Mouse (Mus musculus) lung, postnatal 10 days (tissue): Measurements from ENCODE around the gene Tanc1.

ENCODE experiments used
- DNase-seq: peaks from one replicate; pipeline ENCODE4 v3.0.0; 2021

Tanc1 gene

GRCm38 (mm10) chr2:59721119-59721518 lies 109.3 kb downstream of the Tanc1 start:
- peak; percentile 30 for DNase-seq

DNA sequence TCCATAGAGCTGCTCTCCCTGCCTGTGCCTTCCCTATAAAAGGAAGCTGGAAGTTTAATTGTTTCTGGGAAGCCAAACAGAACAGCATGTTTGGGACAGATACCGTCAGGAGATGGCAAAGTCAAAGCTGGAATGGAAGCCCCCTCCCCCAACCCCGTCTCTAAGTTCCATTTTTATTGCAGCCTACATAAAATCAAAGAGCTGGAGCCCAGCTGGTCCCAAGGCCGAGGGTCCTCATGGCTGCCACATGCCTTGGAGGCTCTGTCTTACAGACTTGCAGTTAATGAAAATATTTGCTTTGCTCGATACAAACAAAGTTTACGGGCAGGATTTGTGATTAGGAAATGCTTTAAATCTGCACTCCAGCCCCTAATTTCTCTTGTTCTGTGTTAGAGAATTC lies 109.9 kb downstream of the Tanc1 start:
- DNase-seq = no peak

- DNase-seq = no peak
These were observed 111.5 kb downstream of the Tanc1 start for GRCm38 (mm10) chr2:59723311-59723710.

DNA sequence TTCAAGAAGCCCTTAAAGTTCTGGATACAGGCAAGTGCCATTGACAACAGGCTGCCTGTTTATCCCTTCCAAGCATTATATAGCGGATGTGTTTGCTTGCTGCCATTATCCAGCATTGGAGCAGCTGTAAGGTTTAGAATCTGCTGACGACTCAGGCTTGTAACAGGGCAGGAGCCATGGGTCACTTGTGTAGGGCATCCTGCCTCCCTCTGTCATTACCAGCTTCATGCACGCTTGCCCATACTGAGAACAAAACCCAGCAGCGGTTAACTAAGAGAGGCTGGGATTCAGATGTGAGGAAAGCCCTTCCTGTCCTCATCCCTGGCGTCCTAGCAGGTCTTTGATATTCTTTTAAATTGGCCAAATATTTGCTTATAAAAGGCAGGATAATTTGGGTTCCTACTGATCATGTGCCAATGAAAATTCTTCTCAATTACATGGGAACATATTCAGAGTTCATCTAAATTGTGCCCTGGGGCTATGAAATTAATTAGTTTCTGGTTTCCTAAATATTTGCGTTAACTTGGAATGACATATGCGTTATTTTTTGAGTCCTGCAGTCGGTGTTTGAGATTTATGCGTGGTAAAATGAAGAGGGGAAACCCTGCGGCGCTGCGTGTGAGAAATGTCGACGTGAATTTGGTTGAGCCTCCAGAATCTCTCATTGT lies 113.8 kb downstream of the Tanc1 start:
- no peak for DNase-seq

- DNase-seq = no peak
These were observed 120.0 kb downstream of the Tanc1 start for GRCm38 (mm10) chr2:59731831-59732230.

DNA sequence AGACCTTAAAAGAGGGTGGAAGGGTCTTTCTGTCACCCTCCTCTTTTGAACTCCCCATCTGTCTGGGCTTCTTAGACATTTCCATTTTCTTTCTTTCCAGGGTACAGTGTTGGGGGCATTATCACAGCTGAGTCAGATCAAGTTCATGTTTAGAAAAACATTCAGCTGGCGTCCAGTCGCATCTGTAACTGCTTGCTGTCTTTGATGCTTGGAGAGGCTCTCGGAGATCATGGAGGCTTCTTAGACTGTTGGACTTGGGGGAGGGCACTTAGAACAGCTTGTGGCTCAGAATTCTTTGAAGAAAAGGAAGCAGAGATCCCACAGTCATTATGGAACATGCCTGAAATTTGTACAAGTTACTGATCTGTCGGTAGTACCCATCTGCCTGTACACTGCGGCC lies 121.6 kb downstream of the Tanc1 start:
- DNase-seq = no peak

- no peak for DNase-seq
These were observed 124.6 kb downstream of the Tanc1 start for GRCm38 (mm10) chr2:59736401-59736898.

DNA sequence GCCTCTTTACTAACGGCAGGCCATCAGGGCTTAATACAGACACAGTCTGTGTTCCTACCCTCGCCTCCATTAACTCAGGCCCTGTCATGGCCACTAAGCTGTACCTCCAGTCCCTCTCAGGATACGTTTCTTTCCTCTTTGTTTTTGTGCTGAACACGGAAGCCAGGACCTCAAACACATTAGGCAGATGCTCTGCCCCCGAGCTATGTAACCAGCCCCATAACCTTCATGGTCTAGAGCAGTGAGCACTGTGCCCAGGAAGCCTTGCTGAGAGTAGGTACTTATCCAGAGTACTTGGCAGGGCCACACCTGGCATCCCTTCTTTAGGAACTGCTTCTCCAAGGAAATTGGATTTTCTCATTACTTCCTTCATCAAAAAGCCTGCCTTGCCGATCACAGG lies 125.5 kb downstream of the Tanc1 start:
- DNase-seq = no peak

GRCm38 (mm10) chr2:59738356-59738755 lies 126.5 kb downstream of the Tanc1 start:
- DNase-seq = no peak

DNA sequence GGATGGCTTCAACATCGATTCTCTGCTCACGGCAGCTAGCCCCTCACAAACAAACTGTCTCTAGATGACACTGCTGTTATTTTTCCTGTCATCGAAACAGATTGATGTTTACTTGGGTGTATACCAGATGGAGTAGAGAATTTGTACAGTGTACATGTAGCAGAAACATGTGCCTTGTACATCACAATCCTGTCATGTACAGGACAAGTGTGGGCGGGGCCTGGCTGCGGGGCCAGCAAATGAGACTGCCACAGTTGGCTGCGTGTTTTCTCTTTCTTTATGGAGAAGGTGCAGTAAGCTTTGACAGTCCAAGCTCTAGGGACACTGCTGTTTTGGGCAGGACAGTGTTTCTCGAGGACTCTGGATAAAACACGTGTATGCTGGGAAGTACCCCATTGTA lies 127.2 kb downstream of the Tanc1 start:
- no peak for DNase-seq

DNA sequence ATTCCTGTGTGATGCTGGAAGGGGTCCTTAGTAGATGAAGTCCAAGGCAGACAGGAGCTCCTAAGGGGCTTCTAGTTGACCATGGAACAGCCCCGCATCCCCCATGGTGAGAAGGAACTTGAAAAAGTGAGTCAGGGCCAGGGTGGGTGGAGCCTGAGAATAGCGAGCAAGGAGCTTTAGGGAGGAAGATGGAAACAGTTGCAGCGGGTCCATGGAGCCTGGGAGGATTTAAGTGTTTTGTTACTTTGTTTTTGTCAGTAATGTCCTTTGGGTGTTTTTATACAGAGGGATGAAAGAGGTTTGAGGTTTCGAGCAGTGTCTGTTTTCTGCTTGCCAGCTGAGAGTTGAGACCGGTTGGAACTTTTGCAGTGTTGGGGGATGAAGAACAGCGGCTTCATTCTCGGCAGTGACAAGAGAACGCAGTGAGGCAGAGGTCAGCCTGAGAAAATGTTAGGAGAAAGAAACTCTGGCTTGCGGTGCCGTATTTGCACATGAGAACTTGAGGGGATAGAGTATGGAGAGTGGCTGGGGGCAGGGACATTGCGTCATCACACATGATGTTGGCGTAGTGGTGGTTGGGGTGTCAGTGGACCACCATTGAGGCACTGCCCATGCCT lies 130.8 kb downstream of the Tanc1 start:
- peak; percentile 80 for DNase-seq

- DNase-seq = peak; percentile 78
These were observed 133.6 kb downstream of the Tanc1 start for GRCm38 (mm10) chr2:59745428-59745827.

- no peak for DNase-seq
These were observed 134.2 kb downstream of the Tanc1 start for GRCm38 (mm10) chr2:59746070-59746469.

DNA sequence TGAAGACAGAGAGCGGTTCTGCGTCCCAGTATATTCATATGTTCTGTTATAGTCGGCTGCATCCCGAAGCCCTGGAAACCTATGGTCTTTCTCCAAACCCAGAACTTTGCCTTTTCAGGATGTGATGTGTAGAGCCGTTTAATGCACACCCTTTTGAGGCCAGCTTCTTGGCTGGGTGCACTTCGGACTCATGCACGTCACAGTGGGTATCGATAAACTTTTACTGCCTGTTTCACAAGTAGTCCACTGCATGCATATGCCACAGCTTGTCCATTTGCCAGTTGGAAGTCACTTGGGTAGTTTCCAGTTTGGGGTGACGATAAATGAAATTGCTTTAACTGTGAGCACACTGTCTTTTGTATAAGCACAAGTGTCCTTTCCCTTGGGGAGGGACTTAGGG lies 135.9 kb downstream of the Tanc1 start:
- no peak for DNase-seq

DNA sequence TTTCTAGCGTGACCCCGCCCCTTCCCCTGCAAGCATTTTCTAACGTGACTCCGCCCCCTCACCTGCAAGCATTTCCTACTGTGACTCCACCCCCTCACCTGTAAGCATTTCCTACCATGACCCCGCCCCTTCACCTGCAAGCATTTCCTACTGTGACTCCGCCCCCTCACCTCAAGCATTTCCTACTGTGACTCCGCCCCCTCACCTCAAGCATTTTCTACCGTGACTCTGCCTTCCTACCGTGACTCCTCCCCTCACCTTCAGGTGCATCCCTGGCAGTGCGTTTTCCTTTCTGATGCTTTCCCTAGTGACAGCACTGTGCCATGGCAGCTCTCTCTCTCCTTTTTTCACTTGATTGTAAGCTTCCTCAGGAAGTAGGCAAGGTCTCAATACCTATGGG lies 137.5 kb downstream of the Tanc1 start:
- DNase-seq = peak; percentile 45

DNA sequence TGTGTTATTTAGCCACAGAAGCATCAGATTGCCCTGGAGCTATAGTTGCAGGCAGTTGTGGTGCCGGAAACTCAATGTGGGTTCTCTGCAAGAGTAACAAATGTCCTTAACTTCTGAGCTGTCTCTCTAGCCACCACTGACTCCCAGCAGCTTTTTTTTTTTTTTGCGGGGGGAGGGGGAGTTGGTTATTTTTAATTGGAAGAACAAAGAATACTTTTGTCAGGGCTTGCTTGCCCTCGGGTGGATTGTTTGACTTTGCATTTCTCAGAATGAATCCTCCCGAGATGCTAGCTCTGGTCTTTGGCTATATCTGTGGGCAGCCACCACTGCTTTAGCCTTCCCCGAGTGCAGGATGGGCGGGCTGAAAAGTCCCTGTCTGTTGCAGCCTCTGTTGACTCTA lies 139.3 kb downstream of the Tanc1 start:
- no peak for DNase-seq

- DNase-seq = no peak
These were observed 140.3 kb downstream of the Tanc1 start for GRCm38 (mm10) chr2:59752148-59752547.

DNA sequence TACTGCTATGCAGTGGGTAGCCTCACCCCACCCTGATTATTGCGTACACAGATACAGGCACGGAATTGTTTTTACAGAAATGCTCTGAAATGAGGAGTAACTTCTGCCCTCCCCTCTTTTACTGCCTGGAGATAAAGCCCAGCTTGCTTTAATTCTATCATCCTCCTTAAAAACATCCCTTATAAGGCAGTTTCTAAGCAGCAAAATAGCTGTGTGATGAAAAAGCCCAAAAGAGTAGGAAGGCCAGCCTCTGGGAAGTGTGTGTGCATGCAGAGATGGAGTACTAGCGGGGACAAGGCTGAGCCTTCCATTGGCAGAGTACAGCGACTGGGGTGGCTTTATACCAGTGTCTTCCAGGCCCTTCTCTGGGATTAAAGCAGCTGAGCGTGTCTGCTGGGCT lies 140.9 kb downstream of the Tanc1 start:
- peak; percentile 27 for DNase-seq

GRCm38 (mm10) chr2:59756137-59756753 lies 144.4 kb downstream of the Tanc1 start:
- DNase-seq = no peak

- DNase-seq = no peak
These were observed 145.2 kb downstream of the Tanc1 start for GRCm38 (mm10) chr2:59757015-59757414.

DNA sequence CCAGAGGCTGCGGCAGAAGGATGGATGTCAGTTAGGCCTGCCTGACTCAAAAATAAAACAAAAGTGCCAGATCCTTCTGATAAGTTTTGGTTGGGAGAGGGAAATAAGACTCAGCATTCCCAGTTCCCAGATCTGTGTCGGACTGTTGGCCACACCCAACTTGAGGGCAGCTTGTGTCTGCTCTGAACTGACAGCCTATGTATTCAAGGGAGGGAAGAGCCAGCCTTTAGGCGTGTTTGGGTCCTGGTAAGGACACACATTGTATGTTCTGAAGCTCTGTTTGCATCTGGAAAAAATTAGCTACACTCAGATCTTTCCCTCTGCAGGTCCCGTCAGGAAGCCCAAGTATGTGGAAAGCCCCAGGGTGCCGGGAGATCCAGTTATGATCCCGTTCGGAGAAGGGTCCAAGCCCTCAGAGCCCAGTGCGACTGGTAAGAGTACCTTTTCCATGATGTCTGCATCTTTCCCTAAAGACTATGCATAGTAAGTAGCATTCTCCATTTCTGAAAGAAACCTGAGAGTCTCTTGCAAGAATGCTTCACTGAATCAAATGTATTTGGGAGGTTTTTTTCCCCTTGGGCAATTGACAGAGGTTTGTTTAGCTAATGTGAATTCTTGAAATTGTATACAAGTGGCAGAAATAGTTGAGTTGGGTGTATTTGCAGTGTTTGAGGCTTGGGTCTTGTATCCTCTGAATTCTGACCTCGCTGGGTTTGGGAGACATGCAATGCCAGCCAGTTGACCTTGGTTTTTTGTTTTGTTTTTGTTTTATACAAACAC lies 146.5 kb downstream of the Tanc1 start:
- no peak for DNase-seq

DNA sequence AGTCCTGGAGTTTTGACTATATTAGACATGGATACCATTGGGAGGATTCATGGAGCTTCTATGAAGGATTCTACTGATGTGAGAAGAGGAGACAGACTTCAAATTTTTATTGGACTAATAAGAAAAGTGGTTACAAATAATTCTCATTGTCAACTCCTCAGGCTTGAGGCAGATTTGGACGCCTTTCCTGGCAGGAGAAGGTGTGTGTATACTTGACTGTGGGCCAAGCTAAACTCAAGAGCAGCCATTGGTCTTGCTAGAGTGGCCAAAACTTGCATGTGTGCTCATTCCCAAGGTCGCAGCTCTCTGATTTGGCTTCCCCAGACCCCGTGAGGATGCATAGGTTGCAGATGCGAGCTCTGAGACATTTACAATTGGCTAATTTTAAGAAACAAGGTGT lies 148.9 kb downstream of the Tanc1 start:
- DNase-seq = peak; percentile 80

DNA sequence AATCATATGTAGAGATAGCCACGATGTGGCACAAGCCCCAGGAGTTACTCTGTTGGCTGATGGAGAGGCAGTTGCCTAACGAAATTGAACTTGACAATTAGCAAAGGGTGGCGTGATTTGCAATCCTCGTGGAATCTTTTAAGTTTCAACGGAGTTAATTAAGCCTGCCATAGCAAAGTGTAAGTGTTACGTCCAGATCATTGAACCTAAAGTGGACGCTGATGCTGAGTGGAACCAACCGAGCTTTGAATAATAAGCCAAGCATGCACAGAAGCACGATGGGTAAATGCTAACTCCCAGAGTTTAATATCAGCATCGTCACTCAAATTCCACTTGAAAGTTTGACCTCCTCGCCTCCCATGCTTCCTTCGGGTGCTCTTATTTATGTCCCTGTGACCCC lies 149.3 kb downstream of the Tanc1 start:
- DNase-seq = no peak

DNA sequence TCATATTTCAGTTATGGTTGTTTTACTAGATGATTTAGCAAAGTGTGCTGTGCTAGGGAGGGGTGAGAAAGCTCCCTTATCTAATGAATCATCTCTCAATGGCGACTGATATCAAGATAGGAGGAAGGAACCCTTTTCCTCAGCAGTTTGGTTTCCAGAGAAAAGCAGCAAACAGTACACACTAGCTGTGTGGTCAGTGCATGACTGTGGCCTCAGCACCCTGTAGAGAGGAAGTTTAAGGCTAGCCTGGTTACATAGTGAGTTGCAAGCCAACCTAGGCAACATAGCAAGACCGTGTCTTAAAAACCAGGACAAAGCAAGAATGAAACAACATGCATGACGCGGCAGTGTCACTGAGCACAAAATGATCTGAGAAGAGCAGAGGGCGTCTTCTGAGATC lies 150.4 kb downstream of the Tanc1 start:
- no peak for DNase-seq
